Mouse (Mus musculus): ENCODE measurements around the gene Tcirg1.

GRCm38 (mm10) chr19:3926685-3927084 is 19.8 kb upstream of the Tcirg1 start:
- no peak for TF ChIP-seq CTCF (conservative IDR thresholded peaks at IDR 0.05; ENCODE audit: insufficient read depth, insufficient read length, low read depth, low read length)
- no peak for TF ChIP-seq POLR2A (IDR thresholded peaks at IDR 0.05; ENCODE audit: low read depth, low read length)
